Mouse (Mus musculus) midbrain, embryonic 11.5 days (tissue): ENCODE results near the gene Mrpl1. TPM values are rescaled to one million over a fixed set of nuclear protein-coding genes. Genes with fewer than 3 reads are reported as not detected.

ENCODE experiments used
- ATAC-seq: fragments of 200-750 bp; cut with Nextera tagmentation; 2 replicates; pipeline ENCODE4 v1.8.0; 2017; ENCODE audit warnings: moderate TSS enrichment, moderate library complexity; ENCODE audit not compliant: low FRiP score
- DNase-seq: peaks from one replicate; pipeline ENCODE4 v3.0.0; 2015; ENCODE audit warnings: low spot score; ENCODE audit errors: missing footprints
- H3K27ac ChIP-seq: fragments of 300-500 bp; sonication (generic); 2 replicates; pipeline ENCODE4 v1.5.1; 2014; ENCODE audit warnings: low read depth, low read length
- H3K27me3 ChIP-seq: fragments of 300-500 bp; sonication (generic); 2 replicates; pipeline ENCODE4 v1.6.1; 2014; ENCODE audit warnings: mild to moderate bottlenecking, low read length, moderate library complexity, mixed read lengths; ENCODE audit not compliant: control insufficient read depth, insufficient read depth
- H3K36me3 ChIP-seq: fragments of 300-500 bp; sonication (generic); 2 replicates; pipeline ENCODE4 v1.6.1; 2014; ENCODE audit warnings: mild to moderate bottlenecking, low read length, moderate library complexity, mixed read lengths; ENCODE audit not compliant: control insufficient read depth, insufficient read depth
- H3K4me1 ChIP-seq: fragments of 300-500 bp; sonication (generic); 2 replicates; pipeline ENCODE4 v1.6.1; 2014; ENCODE audit warnings: low read length; ENCODE audit not compliant: control insufficient read depth, insufficient read depth
- H3K4me2 ChIP-seq: fragments of 300-500 bp; sonication (generic); 2 replicates; pipeline ENCODE4 v1.6.1; 2014; ENCODE audit warnings: mild to moderate bottlenecking, moderate library complexity
- H3K4me3 ChIP-seq: fragments of 300-500 bp; sonication (generic); 2 replicates; pipeline ENCODE4 v1.5.1; 2014; ENCODE audit warnings: low read depth, low read length
- H3K9ac ChIP-seq: fragments of 300-500 bp; sonication (generic); 2 replicates; pipeline ENCODE4 v1.6.1; 2014; ENCODE audit warnings: low read length
- H3K9me3 ChIP-seq: fragments of 300-500 bp; sonication (generic); 2 replicates; pipeline ENCODE4 v1.6.1; 2016; ENCODE audit warnings: low read length; ENCODE audit not compliant: control insufficient read depth
- WGBS: fragments of 180-500 bp; shearing (Covaris S2); extraction: QIAGEN DNeasy Blood & Tissue Kit; methylation state at CpG from one replicate; pipeline ENCODE4 v1.1.7; 2014; 5-methylcytosine and 5-hydroxymethylcytosine counted together
- polyA plus RNA-seq: library from polyadenylated mRNA; unstranded; fragments of >200 nt; fragmentation: Nextera tagmentation; extraction: Ambion mirVana; gene quantifications from 2 replicates; pipeline ENCODE4 v1.2.1, GENCODE M21; 2014

Mrpl1 gene
- polyA plus RNA-seq, 1 experiment from 2014 or later = 22.4 TPM

DNA sequence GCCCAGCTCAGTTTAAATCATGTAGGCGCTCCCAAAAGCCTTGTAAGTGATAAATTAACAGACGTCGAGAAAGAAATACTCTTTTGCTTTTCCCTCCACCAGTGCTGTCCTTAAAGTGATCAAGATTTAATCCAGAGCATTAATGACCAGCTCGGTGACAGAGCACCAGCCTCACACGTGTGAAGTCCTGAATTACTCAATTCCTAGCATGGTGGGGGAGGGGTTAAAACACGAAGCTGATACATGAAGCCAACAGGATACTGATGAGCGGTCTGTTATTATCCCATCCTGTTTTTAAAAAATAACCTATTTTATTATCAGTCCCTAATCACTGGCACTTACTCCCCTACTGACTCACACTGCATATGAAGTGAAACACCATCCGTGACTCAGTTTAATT lies 102.4 kb downstream of the Mrpl1 start:
- no peak overlapping the region for H3K27ac ChIP-seq
- no peak overlapping the region for H3K4me3 ChIP-seq
- peaks cover 3% of the 10 kb centered on the region; the same call in 1 of the 2 replicates for H3K4me1 ChIP-seq
- no peak overlapping the region for H3K4me2 ChIP-seq
- H3K9me3 ChIP-seq = no peaks in the 10 kb centered on the region
- H3K9ac ChIP-seq = no peak overlapping the region
- ATAC-seq = no peak
- H3K27me3 ChIP-seq = no peaks in the 10 kb centered on the region
- H3K36me3 ChIP-seq = no peaks in the 10 kb centered on the region
- peak; percentile 33 for DNase-seq
- 83% methylated on average over 8 of the region's 8 CpGs for WGBS

Other genes starting within 250 kb of the Mrpl1 start
- gene Cnot6l, start 45.3 kb upstream of the Mrpl1 start, polyA plus RNA-seq = 9.1 and 10.6 TPM in 2 replicates
- 5.3 and 6.2 TPM in 2 replicates for gene Fras1, start 164.5 kb downstream of the Mrpl1 start, polyA plus RNA-seq